Mouse (Mus musculus): ENCODE measurements around the gene Lins1. TPM values are rescaled to one million over a fixed set of nuclear protein-coding genes. Genes with fewer than 3 reads are reported as not detected.

Gene Lins1
- polyA plus RNA-seq, 1 experiment from 2014 or later, result 20.2 TPM

DNA sequence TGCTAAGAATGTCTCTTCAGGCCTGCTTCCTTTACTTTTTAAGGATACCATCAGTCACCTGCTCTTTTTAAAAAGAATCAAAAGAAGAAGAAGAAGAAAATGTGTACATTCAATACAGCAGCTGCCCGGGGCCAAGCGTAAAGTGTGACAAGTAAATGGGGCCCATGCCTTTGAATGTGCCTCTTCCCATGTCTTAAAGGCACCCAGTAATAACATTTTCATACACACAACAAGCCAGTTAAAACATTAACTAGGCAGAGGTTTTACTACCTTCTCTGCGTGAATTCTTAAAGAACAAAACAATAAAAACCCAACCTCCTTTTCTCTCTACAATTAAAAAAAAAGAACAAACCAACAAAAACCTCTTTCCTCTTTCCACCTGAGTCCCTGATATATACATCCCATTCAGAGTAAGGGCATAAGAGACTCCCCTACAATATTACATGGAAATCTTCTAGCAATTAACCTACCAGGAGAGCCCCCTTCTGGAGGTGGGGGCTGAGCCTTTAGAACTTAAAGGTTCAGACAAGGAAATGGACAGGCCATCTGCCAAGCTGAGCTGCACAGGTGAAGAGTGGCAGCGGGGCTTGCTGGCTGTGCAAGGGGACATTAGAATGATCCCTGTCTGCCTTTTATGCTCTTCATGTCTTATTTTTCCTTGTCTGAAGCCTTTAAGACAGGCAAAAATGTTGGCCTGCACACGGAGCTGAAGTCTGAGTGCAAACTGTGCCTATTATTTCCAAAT lies 7.4 kb upstream of the Lins1 start:
- no peak for ATAC-seq
- H3K9ac ChIP-seq (replicated peaks), result no peak overlapping the region
- 0 out of 2 replicates have a peak, but pooled peaks cover 3% of the 10 kb centered on the region for H3K4me1 ChIP-seq (replicated peaks)
- no peaks in the 10 kb centered on the region for H3K27me3 ChIP-seq
- no peak overlapping the region for H3K4me3 ChIP-seq (replicated peaks)
- 93% methylated on average over 5 of the region's 5 CpGs for WGBS
- H3K9me3 ChIP-seq, result no peaks in the 10 kb centered on the region
- H3K27ac ChIP-seq, result no peak overlapping the region
- peaks cover 57% of the 10 kb centered on the region for H3K36me3 ChIP-seq
- H3K4me2 ChIP-seq (replicated peaks), result no peak overlapping the region

DNA sequence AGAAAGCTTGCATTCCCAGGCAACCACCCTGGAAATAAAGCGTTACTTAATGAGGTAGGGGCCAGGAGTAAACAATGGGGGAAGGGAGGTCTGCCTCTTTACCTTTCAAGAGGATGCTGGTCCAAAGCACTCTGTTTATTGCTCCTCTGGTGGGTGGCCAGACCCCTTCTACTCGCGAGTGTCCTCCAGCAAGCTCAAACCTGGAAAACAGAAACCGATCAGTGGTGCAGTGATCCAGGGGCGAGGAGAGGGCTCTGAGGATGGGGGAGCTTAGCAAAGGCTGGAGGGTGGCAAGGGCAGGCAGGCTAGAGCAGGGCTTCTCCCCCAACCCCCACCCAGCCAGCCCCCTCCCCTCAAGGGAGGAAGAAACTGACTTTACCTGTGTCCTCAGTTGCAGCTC lies 968 bp upstream of the Lins1 start:
- peak overlapping the region; percentile 35; the same call in 1 of the 2 replicates for H3K27ac ChIP-seq
- H3K9ac ChIP-seq (replicated peaks), result peak overlapping the region; percentile 79
- no peak; the same call in 1 of the 2 replicates for ATAC-seq
- H3K27me3 ChIP-seq, result no peaks in the 10 kb centered on the region
- peak overlapping the region; percentile 77 for H3K4me2 ChIP-seq (replicated peaks)
- H3K36me3 ChIP-seq, result peaks cover 5% of the 10 kb centered on the region; the same call in 1 of the 2 replicates
- H3K4me1 ChIP-seq (replicated peaks), result peaks cover 25% of the 10 kb centered on the region
- WGBS, result 0% methylated on average over 5 of the region's 5 CpGs
- H3K4me3 ChIP-seq (replicated peaks), result peak overlapping the region; percentile 63
- no peaks in the 10 kb centered on the region for H3K9me3 ChIP-seq

DNA sequence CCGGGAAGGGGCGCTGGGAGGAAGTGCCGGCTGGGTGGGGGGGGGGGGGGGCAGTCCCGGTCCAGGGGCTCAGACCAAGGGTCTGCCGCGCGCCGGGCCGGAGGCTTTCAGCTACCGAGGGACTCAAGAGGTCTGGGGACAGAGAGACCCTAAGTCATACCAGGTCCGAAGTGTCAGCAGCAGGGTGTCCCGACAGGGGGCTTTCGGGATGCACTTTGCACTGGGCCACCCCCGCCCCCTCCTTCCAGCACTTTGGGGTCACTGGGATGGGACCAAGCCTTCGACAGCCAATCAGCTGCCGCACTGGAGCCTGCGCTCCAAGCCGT lies 432 bp upstream of the Lins1 start, which contains the start of gene Asb7:
Gene Asb7 (minus strand): TSS at position 303 of the 326 bp plus-strand sequence.
- ATAC-seq, result no peak
- peak within 1 kb of the TSS; percentile 63 for H3K4me3 ChIP-seq (replicated peaks)
- H3K9me3 ChIP-seq, result no peaks in the 10 kb centered on the region
- 0% methylated on average over 14 of the region's 18 CpGs for WGBS
- H3K9ac ChIP-seq (replicated peaks), result peak within 1 kb of the TSS; percentile 80
- H3K27ac ChIP-seq, result peak within 1 kb of the TSS; percentile 96
- 0 out of 2 replicates have a peak, but pooled peaks cover 3% of the 10 kb centered on the region for H3K36me3 ChIP-seq
- H3K27me3 ChIP-seq, result no peaks in the 10 kb centered on the region
- H3K4me1 ChIP-seq (replicated peaks), result peaks cover 25% of the 10 kb centered on the region
- H3K4me2 ChIP-seq (replicated peaks), result peak within 1 kb of the TSS; percentile 77

DNA sequence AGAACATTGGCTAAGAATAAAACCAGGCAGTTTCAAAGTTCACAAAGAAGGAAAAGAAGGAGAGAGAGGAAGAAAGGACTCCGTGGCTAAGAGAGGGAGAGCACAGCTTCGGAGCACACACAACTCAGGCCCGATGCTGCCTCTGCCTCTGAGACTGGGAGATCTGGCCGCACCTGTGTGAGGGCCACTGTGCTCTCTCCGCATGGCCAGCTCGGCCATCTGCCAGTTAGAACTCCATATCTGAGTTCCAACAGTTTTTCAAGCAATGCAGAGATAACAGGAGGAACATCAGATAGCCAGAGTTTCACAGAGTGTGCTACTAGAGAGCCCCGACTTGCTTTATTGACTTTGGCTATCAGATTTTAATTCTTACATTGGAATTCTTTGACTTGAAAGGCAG lies 4.8 kb downstream of the Lins1 start:
- ATAC-seq, result no peak
- no peak overlapping the region for H3K4me3 ChIP-seq (replicated peaks)

DNA sequence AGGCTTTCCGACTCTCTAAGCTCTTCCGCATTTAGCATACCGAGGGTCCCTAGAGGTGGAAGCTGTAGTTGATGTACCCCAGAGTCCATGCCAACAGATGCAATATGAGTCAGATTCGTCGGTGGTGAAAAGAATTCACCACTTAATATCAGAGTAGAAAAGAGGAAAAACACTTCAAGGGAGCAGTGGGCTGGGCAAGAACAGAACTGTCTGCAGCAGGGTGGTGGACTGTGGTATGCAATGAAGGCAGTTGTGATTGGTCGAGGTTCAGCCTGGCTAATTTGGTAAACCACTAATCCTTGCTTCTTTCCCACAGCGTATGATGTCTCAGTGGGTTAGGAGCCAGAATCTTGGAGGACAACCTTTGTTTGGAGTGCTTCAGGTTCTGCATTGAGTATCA lies 13.0 kb downstream of the Lins1 start:
- H3K4me1 ChIP-seq (replicated peaks), result no peaks in the 10 kb centered on the region
- WGBS, result 95% methylated on average over 7 of the region's 7 CpGs
- no peak overlapping the region for H3K27ac ChIP-seq
- peaks cover 62% of the 10 kb centered on the region for H3K36me3 ChIP-seq
- no peak for ATAC-seq
- no peaks in the 10 kb centered on the region for H3K27me3 ChIP-seq
- no peak overlapping the region for H3K4me3 ChIP-seq (replicated peaks)
- no peak overlapping the region for H3K9ac ChIP-seq (replicated peaks)
- no peak overlapping the region for H3K4me2 ChIP-seq (replicated peaks)
- no peaks in the 10 kb centered on the region for H3K9me3 ChIP-seq

More for the DNA sequence above, 4.8 kb downstream of the Lins1 start:
- H3K27me3 ChIP-seq, result no peaks in the 10 kb centered on the region
- no peaks in the 10 kb centered on the region for H3K9me3 ChIP-seq
- H3K4me2 ChIP-seq (replicated peaks), result no peak overlapping the region
- H3K36me3 ChIP-seq, result peaks cover 12% of the 10 kb centered on the region
- WGBS, result 66% methylated on average over 7 of the region's 7 CpGs
- H3K27ac ChIP-seq, result no peak overlapping the region
- peaks cover 11% of the 10 kb centered on the region for H3K4me1 ChIP-seq (replicated peaks)
- H3K9ac ChIP-seq (replicated peaks), result no peak overlapping the region

DNA sequence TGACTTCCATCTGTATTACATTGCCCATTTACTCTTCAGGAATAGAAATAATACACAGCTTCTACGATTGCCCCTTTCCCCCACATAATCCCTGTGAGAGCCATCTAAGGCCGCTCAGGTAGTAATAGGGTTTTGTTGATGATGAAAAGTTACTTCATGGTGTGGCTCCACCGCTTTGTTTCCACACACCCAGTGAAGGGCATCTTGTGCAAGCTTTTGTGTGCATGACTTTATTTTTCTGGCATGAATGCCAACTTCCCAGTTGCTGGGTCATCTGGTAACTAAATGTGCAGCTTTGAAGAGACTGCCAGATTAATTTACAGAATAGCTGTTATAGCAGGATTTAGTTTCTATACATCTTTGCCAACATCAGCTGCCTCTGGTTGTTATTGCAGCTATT lies 14.9 kb downstream of the Lins1 start:
- H3K36me3 ChIP-seq, result peaks cover 64% of the 10 kb centered on the region
- no peak overlapping the region for H3K4me2 ChIP-seq (replicated peaks)
- 89% methylated on average over 3 of the region's 3 CpGs for WGBS
- ATAC-seq, result no peak
- no peaks in the 10 kb centered on the region for H3K27me3 ChIP-seq
- H3K4me3 ChIP-seq (replicated peaks), result no peak overlapping the region
- no peaks in the 10 kb centered on the region for H3K4me1 ChIP-seq (replicated peaks)
- no peak overlapping the region for H3K27ac ChIP-seq
- H3K9ac ChIP-seq (replicated peaks), result no peak overlapping the region
- no peaks in the 10 kb centered on the region for H3K9me3 ChIP-seq

DNA sequence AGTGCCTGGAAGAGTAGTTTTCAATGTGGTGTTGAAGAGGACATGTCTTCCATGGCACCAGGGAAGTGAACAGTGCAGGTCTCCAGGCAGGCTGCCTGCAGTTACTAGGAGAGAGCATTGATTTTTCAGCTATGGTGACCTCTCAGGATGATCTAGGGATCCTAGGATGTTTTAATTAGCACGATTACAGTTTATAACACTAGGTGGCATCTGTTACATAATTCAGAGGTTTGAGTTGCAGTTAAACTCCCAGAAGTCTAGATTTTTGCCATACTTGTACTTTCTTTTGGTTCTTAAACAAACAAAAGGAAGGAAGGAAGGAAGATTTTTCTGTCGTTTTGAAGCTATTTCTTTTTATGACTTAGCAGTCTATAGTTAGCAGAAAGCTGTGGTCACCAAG lies 21.5 kb downstream of the Lins1 start:
- no peaks in the 10 kb centered on the region for H3K9me3 ChIP-seq
- no peak overlapping the region for H3K27ac ChIP-seq
- no peak for ATAC-seq
- H3K9ac ChIP-seq (replicated peaks), result no peak overlapping the region
- H3K27me3 ChIP-seq, result no peaks in the 10 kb centered on the region
- no peak overlapping the region for H3K4me2 ChIP-seq (replicated peaks)
- peaks cover 65% of the 10 kb centered on the region for H3K36me3 ChIP-seq
- H3K4me3 ChIP-seq (replicated peaks), result no peak overlapping the region
- WGBS, result 80% methylated on average over 2 of the region's 2 CpGs
- no peaks in the 10 kb centered on the region for H3K4me1 ChIP-seq (replicated peaks)

DNA sequence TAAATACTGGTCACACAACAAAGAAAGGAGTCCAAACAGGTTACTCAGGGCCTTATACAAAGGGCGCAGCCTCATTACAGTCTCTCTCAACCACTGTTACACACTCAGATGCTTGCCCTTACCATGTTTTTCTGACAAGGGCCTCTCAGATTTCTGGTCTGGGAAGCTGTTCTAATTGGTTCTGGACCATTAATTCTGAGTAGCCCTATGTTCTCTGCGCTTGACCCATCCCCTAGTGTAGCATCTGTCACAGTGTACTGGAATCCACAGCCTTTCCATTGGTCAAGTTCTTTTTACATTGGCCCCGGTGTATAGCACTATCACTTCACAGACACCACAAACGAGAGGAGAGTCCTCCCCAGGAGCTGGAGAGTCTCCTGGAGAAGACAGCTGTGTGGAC lies 34.8 kb downstream of the Lins1 start:
- no peak overlapping the region for H3K4me3 ChIP-seq (replicated peaks)
- H3K9ac ChIP-seq (replicated peaks), result no peak overlapping the region
- H3K9me3 ChIP-seq, result 0 out of 2 replicates have a peak, but pooled peaks cover 6% of the 10 kb centered on the region
- peaks cover 8% of the 10 kb centered on the region for H3K36me3 ChIP-seq
- H3K4me1 ChIP-seq (replicated peaks), result no peaks in the 10 kb centered on the region
- WGBS, result 90% methylated on average over 4 of the region's 4 CpGs
- no peak overlapping the region for H3K27ac ChIP-seq
- no peaks in the 10 kb centered on the region for H3K27me3 ChIP-seq
- no peak for ATAC-seq
- H3K4me2 ChIP-seq (replicated peaks), result no peak overlapping the region

DNA sequence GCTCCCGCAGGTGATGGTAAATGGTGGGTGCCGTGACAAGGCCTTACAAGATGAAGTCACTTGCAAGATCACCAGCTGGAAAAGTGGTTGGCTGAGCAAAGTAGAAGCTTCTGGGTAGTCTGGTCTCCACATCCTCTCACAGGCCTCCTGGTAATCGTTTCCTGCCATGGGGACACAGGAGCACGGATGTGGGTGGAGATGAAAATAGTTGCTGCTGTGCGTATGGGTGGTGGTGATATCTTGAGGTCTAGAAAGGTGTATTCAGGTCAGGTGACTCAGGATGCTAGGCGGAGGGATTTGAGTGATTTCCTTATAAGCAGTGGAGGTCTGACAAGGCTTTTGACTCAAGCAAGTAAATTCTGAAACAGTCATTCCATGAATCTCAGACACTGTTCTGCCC lies 35.3 kb downstream of the Lins1 start:
- ATAC-seq, result no peak
- Histone ChIP-seq H3K27me3 (no peaks in the 10 kb centered on the region), H3K36me3 (peaks cover 8% of the 10 kb centered on the region), H3K4me1 (replicated peaks) (no peaks in the 10 kb centered on the region), H3K27ac (no peak overlapping the region), H3K9me3 (0 out of 2 replicates have a peak, but pooled peaks cover 6% of the 10 kb centered on the region), H3K4me2 (replicated peaks) (no peak overlapping the region), H3K9ac (replicated peaks) (no peak overlapping the region), H3K4me3 (replicated peaks) (no peak overlapping the region)
- 93% methylated on average over 6 of the region's 6 CpGs for WGBS

DNA sequence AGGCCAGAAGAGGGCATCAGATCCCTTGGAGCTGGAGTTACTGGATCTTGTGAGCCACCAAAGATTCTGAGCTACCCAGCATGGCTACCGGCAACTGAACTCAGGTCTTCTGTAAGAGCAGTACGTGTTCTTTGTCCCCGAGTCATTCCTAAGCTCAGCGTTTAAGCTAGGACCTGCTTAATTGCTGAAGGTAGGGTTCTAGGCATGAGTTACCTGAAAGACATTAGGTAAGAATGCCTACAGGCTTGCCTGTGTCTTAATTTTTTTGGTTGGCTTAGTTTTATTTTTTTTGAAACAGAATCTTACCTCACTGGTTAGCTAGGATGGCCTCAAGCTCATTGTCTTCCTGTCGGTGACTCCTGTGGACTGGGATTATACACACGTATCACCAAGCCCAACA lies 38.4 kb downstream of the Lins1 start:
- H3K9me3 ChIP-seq, result no peaks in the 10 kb centered on the region
- H3K4me2 ChIP-seq (replicated peaks), result no peak overlapping the region
- no peak for ATAC-seq
- no peak overlapping the region for H3K27ac ChIP-seq
- no peak overlapping the region for H3K4me3 ChIP-seq (replicated peaks)
- H3K9ac ChIP-seq (replicated peaks), result no peak overlapping the region
- WGBS, result 96% methylated on average over 6 of the region's 6 CpGs
- no peaks in the 10 kb centered on the region; the same call in 1 of the 2 replicates for H3K36me3 ChIP-seq
- H3K27me3 ChIP-seq, result no peaks in the 10 kb centered on the region
- no peaks in the 10 kb centered on the region for H3K4me1 ChIP-seq (replicated peaks)

DNA sequence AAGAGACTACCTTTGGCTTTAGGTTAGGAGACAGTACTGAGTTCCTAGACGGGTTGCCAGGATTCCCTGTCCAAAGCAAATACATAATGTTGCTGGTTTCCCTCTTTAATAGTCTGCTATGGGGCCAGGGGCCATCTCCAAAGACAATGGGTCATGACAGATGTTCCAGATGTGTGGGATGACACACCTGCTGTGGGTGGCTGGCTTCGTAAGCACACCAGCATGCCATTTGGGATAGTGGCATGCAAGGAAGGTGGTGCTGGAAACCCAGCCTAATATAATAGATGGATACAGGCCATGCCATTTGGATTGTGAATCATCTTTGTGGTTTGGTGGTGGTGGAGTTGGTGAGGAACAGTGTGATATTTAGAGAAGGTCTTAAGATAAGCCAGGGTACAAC lies 39.5 kb downstream of the Lins1 start:
- Histone ChIP-seq H3K27ac (no peak overlapping the region), H3K9ac (replicated peaks) (no peak overlapping the region), H3K9me3 (no peaks in the 10 kb centered on the region), H3K4me1 (replicated peaks) (no peaks in the 10 kb centered on the region), H3K36me3 (no peaks in the 10 kb centered on the region), H3K4me2 (replicated peaks) (no peak overlapping the region), H3K4me3 (replicated peaks) (no peak overlapping the region), H3K27me3 (no peaks in the 10 kb centered on the region)
- 85% methylated on average over 2 of the region's 2 CpGs for WGBS
- ATAC-seq, result no peak

DNA sequence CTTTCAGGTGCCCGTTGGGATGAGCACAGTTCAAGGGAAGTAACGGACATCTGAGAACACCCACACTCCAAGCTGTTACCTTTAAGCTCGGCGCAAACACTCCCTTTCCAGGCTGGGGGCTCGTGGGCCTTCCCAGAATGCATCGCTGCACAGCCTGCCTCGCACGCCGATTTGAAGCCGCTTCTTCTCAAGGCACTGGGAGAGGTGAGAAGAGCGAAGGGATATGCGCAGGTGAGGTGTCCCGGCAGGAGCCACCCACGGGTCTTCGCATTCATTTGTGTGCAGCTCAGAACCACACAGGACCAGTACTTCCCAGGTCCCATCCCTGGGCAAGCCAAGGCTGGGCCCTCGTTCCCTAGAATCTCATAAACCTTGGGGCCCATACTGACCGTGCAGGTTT lies 43.7 kb downstream of the Lins1 start:
- WGBS, result 94% methylated on average over 17 of the region's 17 CpGs
- Histone ChIP-seq H3K9me3 (no peaks in the 10 kb centered on the region), H3K4me2 (replicated peaks) (no peak overlapping the region), H3K27me3 (no peaks in the 10 kb centered on the region), H3K9ac (replicated peaks) (no peak overlapping the region), H3K4me1 (replicated peaks) (no peaks in the 10 kb centered on the region), H3K27ac (no peak overlapping the region), H3K4me3 (replicated peaks) (no peak overlapping the region), H3K36me3 (no peaks in the 10 kb centered on the region)
- no peak for ATAC-seq

DNA sequence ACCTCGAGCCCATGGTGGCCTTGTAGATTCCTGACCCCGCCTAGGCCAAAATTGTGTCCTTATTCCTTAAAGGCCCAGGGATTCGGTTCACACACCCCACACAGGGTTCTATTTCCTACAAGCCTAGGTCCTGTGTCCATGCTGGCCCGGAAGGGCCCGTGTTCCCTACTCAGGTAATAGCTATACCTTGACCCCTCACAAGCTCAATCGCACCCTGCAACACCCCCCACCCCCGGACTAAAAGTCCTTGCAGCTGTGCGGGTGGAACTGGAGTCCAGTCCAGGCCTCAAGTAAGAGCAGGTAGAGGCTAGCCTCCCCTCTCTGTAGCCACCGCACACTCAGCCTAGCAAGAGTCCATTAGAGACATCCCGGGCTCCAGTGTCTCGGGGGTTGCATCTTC lies 44.2 kb downstream of the Lins1 start:
- Histone ChIP-seq H3K9ac (replicated peaks) (no peak overlapping the region), H3K27me3 (no peaks in the 10 kb centered on the region), H3K9me3 (no peaks in the 10 kb centered on the region), H3K4me1 (replicated peaks) (no peaks in the 10 kb centered on the region), H3K27ac (no peak overlapping the region), H3K4me2 (replicated peaks) (no peak overlapping the region), H3K4me3 (replicated peaks) (no peak overlapping the region), H3K36me3 (no peaks in the 10 kb centered on the region)
- WGBS, result 93% methylated on average over 11 of the region's 11 CpGs
- ATAC-seq, result no peak

Measured in midbrain, embryonic 13.5 days (tissue).